Mouse (Mus musculus): ENCODE results near the gene Zcchc24. TPM values are rescaled to one million over a fixed set of nuclear protein-coding genes. Genes with fewer than 3 reads are reported as not detected.

Zcchc24 gene
- total and polyA plus RNA-seq, 2 experiments from 2014 or later, result 13.9 to 34.3 TPM

DNA sequence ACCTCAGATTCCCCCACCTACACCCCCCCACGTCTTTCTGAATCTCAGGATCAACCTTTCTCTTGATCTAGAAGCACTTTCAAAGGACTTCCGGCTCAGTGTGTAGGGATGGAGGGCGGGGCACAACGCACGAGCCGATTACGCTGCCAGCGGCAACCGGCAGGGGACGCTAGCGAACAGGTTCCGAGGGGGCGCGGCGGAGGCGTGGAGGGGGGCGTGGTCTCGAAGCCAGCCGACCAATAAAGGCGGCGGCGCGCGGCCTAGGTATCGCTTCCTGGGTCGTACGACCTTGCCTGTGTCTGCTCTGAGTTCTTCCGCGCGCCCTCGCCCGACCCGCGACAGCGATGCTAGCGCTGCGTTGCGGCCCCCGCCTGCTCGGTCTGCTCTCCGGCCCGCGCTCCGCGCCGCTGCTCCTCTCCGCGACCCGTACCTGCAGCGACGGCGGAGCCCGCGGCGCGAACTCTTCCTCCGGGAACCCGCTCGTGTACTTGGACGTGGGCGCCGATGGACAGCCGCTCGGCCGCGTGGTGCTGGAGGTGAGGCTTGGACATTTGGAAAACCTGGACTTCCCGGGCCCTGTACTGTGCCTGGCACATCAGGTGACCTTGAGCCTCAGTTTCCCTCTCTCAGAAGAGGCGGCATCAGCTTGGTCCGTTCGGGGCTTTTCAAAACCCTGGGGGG, 74.8 kb downstream of the Zcchc24 start, which contains the start of gene Ppif:
TSS of gene Ppif (plus strand) at position 267 of the 681 bp plus-strand sequence.
- peak; percentile 100 for TF ChIP-seq CTCF (IDR thresholded peaks at IDR 0.05)
- Histone ChIP-seq H3K4me3 (ENCODE audit: low read depth, low read length) (peak within 1 kb of the TSS; percentile 80), H3K4me1 (ENCODE audit: insufficient read depth, low read length) (peaks cover 13% of the 10 kb centered on the region), H3K4me2 (ENCODE audit: low read depth, low read length, poor library complexity, severe bottlenecking) (peak within 1 kb of the TSS; percentile 96), H3K36me3 (ENCODE audit: insufficient read depth, low read length) (peaks cover 32% of the 10 kb centered on the region), H3K27ac (ENCODE audit: low read depth, low read length) (peak within 1 kb of the TSS; percentile 70), H3K9ac (replicated peaks; ENCODE audit: low read length, poor library complexity, severe bottlenecking) (peak within 1 kb of the TSS; percentile 79), H3K9me3 (ENCODE audit: low read length) (no peaks in the 10 kb centered on the region), H3K27me3 (ENCODE audit: insufficient read depth, low read length) (no peaks in the 10 kb centered on the region)
- ATAC-seq (ENCODE audit: low FRiP score), result peak; percentile 93
- peak; percentile 95 for DNase-seq (ENCODE audit: low spot score)
- WGBS, result under 1% methylated on average over 65 of the region's 70 CpGs

DNA sequence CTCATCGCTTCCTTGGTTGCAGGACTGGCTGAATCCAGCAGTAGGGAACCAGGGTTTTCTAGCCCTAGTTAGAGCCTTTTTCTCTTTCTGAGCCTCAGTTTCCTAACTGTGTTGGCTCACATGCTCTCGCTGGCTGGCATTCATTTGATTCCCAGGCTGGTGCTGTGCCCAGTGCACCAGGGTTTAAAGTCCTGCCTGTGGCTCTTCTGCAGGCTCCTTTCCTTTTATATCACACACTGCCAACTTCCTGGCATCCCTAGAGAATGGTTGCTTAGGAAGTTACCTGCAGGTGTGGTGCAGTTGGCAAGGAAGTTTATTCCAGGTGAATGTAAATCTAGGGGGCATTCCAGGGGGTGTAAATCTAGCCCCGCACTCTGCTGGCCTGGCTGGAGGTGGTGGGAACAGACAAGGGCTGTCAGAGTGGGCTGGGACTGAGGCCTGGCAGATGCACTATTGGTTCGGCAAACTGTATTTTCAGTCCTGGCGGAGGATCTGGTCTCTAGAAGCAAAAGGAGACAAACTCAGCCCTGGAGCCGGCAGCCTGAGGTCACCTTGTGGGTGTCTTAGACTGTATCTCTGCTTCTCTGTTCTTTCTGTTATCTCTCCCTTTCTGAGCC, 75.5 kb downstream of the Zcchc24 start:
- H3K4me1 ChIP-seq (ENCODE audit: insufficient read depth, low read length), result peaks cover 13% of the 10 kb centered on the region
- H3K27me3 ChIP-seq (ENCODE audit: insufficient read depth, low read length), result no peaks in the 10 kb centered on the region
- peaks cover 25% of the 10 kb centered on the region for H3K36me3 ChIP-seq (ENCODE audit: insufficient read depth, low read length)
- no peak for TF ChIP-seq CTCF (IDR thresholded peaks at IDR 0.05)
- H3K9ac ChIP-seq (replicated peaks; ENCODE audit: low read length, poor library complexity, severe bottlenecking), result 0 out of 2 replicates have a peak overlapping the region, but pooled peaks have one; percentile 79
- peak overlapping the region; percentile 80; the same call in 1 of the 2 replicates for H3K4me3 ChIP-seq (ENCODE audit: low read depth, low read length)
- no peak; the same call in 1 of the 2 replicates for ATAC-seq (ENCODE audit: low FRiP score)
- peak overlapping the region; percentile 96 for H3K4me2 ChIP-seq (ENCODE audit: low read depth, low read length, poor library complexity, severe bottlenecking)
- no peak for DNase-seq (ENCODE audit: low spot score)
- no peaks in the 10 kb centered on the region for H3K9me3 ChIP-seq (ENCODE audit: low read length)
- H3K27ac ChIP-seq (ENCODE audit: low read depth, low read length), result peak overlapping the region; percentile 70
- 57% methylated on average over 6 of the region's 6 CpGs for WGBS

DNA sequence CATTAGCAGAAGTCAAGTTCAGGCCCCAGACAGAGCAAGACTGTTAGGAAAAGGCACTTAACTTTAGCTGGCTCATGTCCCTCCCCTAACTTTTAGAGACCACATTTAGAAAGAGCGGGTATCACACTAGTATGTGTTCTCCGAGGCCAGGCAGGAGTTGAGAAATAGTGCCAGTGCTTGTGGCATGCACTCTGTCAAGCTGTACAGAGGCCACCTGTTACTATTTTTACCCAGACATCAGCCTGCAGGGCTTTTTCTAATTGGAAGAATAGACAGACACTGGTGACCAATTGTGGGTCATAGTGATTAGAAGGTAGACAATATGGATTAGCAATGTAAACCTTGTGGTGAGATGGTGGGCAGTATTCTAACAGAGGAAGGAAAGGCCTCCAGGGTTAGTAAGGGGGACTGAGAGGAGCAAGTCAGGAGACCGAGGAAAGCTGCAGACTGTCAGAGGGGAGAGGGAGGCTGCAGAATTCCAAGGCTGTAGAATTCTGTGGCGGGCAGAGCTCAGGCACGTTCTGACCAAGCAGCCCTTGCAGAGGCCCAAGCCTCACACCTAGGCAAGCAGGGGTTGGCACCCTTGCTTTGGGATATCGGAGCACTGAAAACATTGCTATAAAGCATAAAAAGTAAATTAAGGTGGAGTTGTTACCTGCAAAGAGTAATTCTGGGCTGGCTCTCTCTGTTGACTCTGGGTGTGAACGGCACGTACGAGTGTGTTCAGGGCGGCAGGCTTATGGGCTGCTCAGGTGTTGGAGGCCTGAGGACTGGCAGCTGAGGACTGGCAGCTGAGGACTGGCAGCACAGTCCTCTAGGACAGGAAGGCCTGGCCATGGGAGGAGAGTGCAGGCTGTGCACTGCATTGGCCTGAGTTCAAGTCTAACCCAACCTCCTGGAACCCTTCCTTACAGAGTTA, 81.6 kb downstream of the Zcchc24 start:
- no peaks in the 10 kb centered on the region for H3K27me3 ChIP-seq (ENCODE audit: insufficient read depth, low read length)
- no peaks in the 10 kb centered on the region for H3K36me3 ChIP-seq (ENCODE audit: insufficient read depth, low read length)
- H3K4me1 ChIP-seq (ENCODE audit: insufficient read depth, low read length), result no peaks in the 10 kb centered on the region
- no peak for DNase-seq (ENCODE audit: low spot score)
- no peak overlapping the region for H3K9ac ChIP-seq (replicated peaks; ENCODE audit: low read length, poor library complexity, severe bottlenecking)
- 81% methylated on average over 10 of the region's 10 CpGs for WGBS
- no peak overlapping the region for H3K4me2 ChIP-seq (ENCODE audit: low read depth, low read length, poor library complexity, severe bottlenecking)
- ATAC-seq (ENCODE audit: low FRiP score), result no peak
- no peak overlapping the region for H3K27ac ChIP-seq (ENCODE audit: low read depth, low read length)
- H3K9me3 ChIP-seq (ENCODE audit: low read length), result no peaks in the 10 kb centered on the region
- no peak overlapping the region for H3K4me3 ChIP-seq (ENCODE audit: low read depth, low read length)
- no peak for TF ChIP-seq CTCF (IDR thresholded peaks at IDR 0.05)

DNA sequence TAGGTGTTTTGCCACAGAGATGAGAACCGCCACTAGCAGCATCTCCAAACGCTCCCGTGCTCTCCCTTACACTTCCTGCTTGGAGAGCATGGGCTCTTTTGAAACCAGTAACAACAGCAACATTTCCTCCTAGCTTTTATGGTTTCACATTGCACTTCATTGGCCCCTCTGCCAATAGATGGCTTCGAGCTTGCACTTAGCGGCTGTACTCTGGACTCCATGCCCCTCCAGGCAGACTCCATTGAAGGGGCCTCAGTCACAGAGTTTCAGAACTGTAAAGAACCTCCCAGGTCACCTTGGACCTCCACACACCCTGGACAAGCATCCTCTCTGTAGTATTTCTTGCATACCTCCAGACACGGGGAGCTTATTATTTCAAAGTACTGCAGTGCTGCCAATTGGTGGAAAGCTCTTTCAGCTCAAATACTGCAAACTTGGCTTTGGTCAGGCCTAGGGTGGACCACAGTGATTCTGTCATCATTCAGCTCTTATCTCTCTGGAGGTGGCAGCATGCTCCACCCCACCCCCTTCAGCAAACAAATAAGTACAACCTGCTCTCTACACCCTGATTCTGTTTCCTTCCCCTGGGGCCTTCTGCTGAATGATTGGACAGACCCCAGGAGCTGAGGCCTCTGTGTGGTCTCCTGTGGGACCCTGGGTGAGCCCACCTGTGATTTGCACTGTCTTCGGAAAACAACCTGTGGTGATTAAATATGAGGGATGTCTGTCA, 82.5 kb downstream of the Zcchc24 start:
- Histone ChIP-seq H3K27me3 (ENCODE audit: insufficient read depth, low read length) (no peaks in the 10 kb centered on the region), H3K27ac (ENCODE audit: low read depth, low read length) (no peak overlapping the region), H3K9me3 (ENCODE audit: low read length) (no peaks in the 10 kb centered on the region), H3K4me2 (ENCODE audit: low read depth, low read length, poor library complexity, severe bottlenecking) (no peak overlapping the region), H3K4me1 (ENCODE audit: insufficient read depth, low read length) (no peaks in the 10 kb centered on the region), H3K36me3 (ENCODE audit: insufficient read depth, low read length) (no peaks in the 10 kb centered on the region), H3K4me3 (ENCODE audit: low read depth, low read length) (no peak overlapping the region), H3K9ac (replicated peaks; ENCODE audit: low read length, poor library complexity, severe bottlenecking) (no peak overlapping the region)
- ATAC-seq (ENCODE audit: low FRiP score), result no peak
- no peak for TF ChIP-seq CTCF (IDR thresholded peaks at IDR 0.05)
- 83% methylated on average over 7 of the region's 7 CpGs for WGBS
- no peak for DNase-seq (ENCODE audit: low spot score)

DNA sequence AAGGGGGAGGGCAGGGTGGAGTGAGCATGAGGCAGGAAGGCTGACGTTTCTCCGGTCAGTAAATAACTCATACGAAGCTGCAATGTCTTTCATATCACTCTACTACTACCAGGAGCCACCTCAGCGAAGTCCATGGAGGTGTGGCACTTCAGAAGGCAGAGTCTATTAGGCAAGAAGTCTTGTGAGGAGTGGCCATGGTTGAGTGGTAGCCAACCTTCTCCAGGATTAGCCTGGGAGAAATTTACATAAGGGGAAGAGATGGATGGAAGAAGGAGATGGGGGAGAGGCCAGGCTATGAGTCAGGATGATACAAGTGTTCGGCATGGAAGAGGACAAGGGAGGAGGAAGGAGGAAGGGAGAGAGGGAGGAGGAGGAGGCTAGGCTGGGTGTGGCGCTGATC, 86.8 kb downstream of the Zcchc24 start:
- no peak for TF ChIP-seq CTCF (IDR thresholded peaks at IDR 0.05)
- DNase-seq (ENCODE audit: low spot score) (no peak), ATAC-seq (ENCODE audit: low FRiP score) (no peak)
- Histone ChIP-seq H3K4me2 (ENCODE audit: low read depth, low read length, poor library complexity, severe bottlenecking) (no peak overlapping the region), H3K9me3 (ENCODE audit: low read length) (no peaks in the 10 kb centered on the region), H3K36me3 (ENCODE audit: insufficient read depth, low read length) (no peaks in the 10 kb centered on the region), H3K4me3 (ENCODE audit: low read depth, low read length) (no peak overlapping the region), H3K27me3 (ENCODE audit: insufficient read depth, low read length) (no peaks in the 10 kb centered on the region), H3K4me1 (ENCODE audit: insufficient read depth, low read length) (no peaks in the 10 kb centered on the region), H3K9ac (replicated peaks; ENCODE audit: low read length, poor library complexity, severe bottlenecking) (no peak overlapping the region), H3K27ac (ENCODE audit: low read depth, low read length) (no peak overlapping the region)
- 72% methylated on average over 6 of the region's 6 CpGs for WGBS

Data from midbrain, postnatal 0 days (tissue).